Mouse (Mus musculus): ENCODE results near the gene Serpina3a.

The Serpina3a gene

DNA sequence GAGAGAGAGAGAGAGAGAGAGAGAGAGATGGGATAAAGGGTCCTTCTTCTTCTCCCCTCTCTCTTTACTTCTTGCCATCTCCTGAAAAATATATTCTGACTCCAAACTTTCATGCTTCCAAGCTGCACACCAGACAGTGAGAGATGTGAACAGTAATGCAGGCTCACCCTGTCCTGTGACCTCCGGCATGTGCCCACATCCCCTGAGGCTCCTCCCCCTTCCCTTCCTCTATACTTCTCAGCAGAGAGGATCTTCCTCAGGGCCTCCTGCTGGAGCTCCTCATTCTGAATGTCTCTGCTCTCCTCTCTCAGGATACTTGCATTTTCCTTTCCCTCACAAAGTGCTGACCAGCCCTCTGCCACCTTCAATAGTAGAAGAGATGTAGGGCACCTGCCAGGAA lies 29.9 kb downstream of the Serpina3a start:
- no peak for DNase-seq (ENCODE audit: inconsistent age in 2 of 2, low spot score in 1 of 2)

DNA sequence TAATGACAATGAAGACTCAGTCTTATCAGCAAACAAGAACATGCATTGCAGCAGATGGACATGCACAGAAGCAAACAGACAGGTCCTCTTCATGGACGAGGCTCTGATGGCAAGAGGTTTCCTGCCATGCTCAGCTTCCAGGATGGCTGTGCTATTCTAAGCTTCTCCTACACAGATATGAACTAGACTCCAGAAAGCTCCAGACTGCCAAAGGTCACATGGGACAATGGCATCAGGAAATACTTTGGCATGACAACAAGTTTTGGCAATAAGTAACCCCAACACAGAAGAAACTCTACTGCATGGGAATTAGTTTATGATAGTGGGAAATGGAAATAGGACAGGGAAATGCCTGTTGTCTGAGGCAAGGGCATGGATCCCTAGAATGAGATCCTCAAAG lies 30.8 kb downstream of the Serpina3a start:
- no peak for DNase-seq (ENCODE audit: inconsistent age in 2 of 2, low spot score in 1 of 2)

DNA sequence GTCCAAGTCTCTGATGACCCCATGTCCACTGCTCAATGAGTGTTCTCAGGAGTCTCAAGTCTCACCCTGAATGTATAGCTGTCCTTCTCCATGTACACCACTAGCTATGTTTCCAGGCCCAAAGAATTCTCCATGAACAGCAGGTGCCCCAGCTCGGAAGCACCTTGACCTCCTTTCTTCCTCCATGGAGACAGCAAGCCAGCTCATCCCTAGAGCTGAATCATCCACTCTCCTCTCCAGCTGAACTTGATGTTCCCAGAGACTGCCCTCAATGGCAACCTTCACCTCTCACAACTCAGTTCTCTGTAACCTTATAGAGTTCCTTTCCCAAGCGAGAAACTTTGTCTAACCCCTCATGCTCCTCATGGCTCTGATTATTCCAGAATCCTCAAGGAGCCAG lies 33.0 kb downstream of the Serpina3a start:
- DNase-seq (ENCODE audit: inconsistent age in 2 of 2, low spot score in 1 of 2): peak; percentile 56 to 72

DNA sequence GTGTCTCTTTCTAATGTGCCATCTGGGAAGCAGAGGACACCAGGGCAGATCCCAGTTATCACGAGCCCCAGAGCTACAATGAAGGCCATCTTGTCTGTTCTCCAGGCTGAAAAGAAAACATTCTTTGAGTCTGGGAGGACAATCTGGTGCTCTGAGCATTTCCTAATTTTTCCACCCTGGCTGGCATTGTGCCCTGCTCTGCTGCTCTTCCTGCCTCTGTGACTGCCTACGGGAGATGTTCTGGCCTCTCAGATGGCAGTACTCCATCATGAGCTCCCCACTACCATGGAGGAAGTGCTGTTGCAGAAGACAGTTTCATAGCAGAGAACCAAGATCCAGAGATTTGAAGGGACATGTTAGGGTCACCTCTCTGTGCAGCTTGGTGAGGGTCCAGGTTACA lies 39.5 kb downstream of the Serpina3a start:
- no peak for DNase-seq (ENCODE audit: inconsistent age in 2 of 2, low spot score in 1 of 2)

DNA sequence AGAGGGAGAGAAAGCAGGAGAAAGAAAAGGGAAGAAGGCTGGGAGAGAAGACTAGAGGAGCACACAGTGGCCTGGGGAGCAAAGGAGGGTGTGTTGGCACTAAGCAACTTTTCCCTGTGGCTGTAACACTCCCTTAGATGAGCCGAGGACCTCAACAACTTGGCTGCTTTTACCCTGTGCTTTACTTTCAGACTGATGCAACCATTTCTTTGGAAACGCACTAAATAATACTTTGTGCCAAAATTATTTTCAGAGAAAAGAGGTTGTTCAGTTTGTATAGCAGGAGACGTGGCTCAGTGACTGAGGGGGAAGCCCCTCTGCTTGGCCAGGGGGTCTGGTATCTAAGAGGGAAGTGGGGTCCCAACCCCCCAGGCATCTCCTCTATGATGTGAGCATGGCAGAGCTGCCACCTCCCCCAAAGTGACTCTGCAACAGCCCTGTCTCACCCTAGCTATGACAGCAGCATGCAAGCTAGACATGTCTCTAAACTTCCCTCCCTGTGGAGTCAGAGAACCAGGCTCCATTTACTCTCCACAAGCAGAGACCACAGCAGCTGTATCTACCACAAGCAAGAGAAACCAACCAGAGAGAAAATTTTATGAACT lies 40.6 kb downstream of the Serpina3a start:
- peak in 1 of 2 experiments; percentile 43 for DNase-seq (ENCODE audit: inconsistent age in 2 of 2, low spot score in 1 of 2)

DNA sequence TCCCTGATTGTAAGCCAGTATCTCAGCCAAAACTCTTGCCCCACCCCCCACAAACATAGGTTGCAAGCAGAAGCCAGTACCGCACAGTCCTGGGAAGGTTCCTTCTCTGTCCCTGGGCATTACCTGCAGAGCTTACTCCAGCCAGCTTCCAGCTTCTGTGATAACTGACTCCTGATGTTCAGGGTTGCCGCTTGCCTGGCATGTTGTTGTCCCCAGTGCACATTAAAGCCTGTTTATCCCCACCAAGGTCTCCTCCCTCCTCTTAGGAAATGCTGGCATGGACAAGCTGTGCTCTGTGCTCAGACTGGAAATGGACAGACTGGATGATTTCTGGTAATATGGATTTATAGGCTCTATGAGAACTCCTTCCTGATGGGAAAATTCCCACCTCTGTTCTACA lies 41.1 kb downstream of the Serpina3a start, which contains the start of gene Serpina3c:
TSS of gene Serpina3c (minus strand) at position 215 of the 400 bp plus-strand sequence.
- peak in 1 of 2 experiments; percentile 46 for DNase-seq (ENCODE audit: inconsistent age in 2 of 2, low spot score in 1 of 2)

Data from adrenal gland, adult (tissue).